Mouse (Mus musculus) testis, adult 2 months (tissue): ENCODE data around the gene Cmtm3. TPM values are rescaled to one million over a fixed set of nuclear protein-coding genes. Genes with fewer than 3 reads are reported as not detected.
"Not testable (repeated sequence)": the region's sequence is repeated elsewhere in the genome, so short reads cannot be mapped to it uniquely, and the experiment has no call there.

Experiments used
- H3K27ac ChIP-seq: fragments of 200-500 bp; 2 replicates; pipeline ENCODE4 v1.5.1; 2012; ENCODE audit warnings: low read depth, low read length; ENCODE audit not compliant: control insufficient read depth, insufficient read depth
- H3K27me3 ChIP-seq: fragments of 200-500 bp; 2 replicates; pipeline ENCODE4 v1.6.1; 2012; ENCODE audit warnings: mild to moderate bottlenecking, low read length, moderate library complexity; ENCODE audit not compliant: control insufficient read depth, insufficient read depth
- H3K36me3 ChIP-seq: fragments of 200-500 bp; 2 replicates; pipeline ENCODE4 v1.6.1; 2012; ENCODE audit warnings: mild to moderate bottlenecking, low read length; ENCODE audit not compliant: control insufficient read depth, insufficient read depth
- H3K4me1 ChIP-seq: fragments of 200-500 bp; 2 replicates; pipeline ENCODE4 v1.6.1; 2012; ENCODE audit warnings: low read length; ENCODE audit not compliant: control insufficient read depth, insufficient read depth
- H3K4me3 ChIP-seq: fragments of 200-500 bp; 2 replicates; pipeline ENCODE4 v1.5.1; 2012; ENCODE audit warnings: low read depth, mild to moderate bottlenecking, low read length, moderate library complexity, mixed read lengths; ENCODE audit not compliant: control insufficient read depth
- CTCF ChIP-seq: fragments of 200-500 bp; IDR thresholded peaks from 2 replicates; pipeline ENCODE4 v1.5.1; 2012; ENCODE audit warnings: low read depth, mild to moderate bottlenecking, inconsistent platforms, low read length, moderate library complexity; ENCODE audit not compliant: control insufficient read depth, insufficient read depth, insufficient replicate concordance
- POLR2A ChIP-seq: fragments of 200-500 bp; IDR thresholded peaks from 2 replicates; pipeline ENCODE4 v1.6.1; 2012; ENCODE audit warnings: low read depth, mild to moderate bottlenecking, inconsistent platforms, low read length, moderate library complexity; ENCODE audit not compliant: control insufficient read depth
- polyA plus RNA-seq: library from polyadenylated mRNA; depleted of rRNA; stranded (reverse); fragments of >200 nt; gene quantifications from 2 replicates; pipeline ENCODE4 v1.2.3, GENCODE M21; 2012

Cmtm3 gene
- polyA plus RNA-seq, 1 experiment, result 12.9 TPM

DNA sequence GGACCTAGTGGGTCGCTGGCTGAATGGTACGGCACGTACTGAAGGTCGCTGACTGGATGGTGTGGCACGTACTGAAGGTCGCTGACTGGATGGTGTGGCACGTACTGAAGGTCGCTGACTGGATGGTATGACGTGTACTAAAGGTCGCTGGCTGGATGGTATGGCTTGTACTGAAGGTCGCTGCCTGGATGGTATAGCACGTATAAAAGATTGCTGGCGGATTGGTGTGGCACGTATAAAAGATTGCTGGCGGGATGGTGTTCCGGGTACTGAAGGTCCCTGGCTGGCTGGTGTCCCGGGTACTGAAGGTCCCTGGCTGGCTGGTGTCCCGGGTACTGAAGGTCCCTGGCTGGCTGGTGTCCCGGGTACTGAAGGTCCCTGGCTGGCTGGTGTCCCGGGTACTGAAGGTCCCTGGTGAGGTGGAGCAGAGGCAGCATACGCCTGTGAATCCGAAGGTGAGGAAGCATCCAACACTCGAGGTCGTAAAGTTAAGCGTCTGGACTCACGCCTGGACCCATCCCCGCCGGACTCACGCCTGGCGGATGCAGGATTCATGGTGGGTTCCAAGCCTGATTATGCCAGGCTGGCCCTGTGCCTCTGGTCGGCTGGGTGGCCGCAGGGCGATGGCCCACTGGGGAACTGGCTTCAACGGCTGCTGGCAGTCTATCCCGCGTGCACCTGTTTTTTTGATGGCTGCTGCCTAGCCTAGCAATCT is 29.6 kb upstream of the Cmtm3 start, which contains the start of the genes Gm45711 and Cmtm1:
Gm45711 (minus strand) TSS at position 641 of the 715 bp plus-strand sequence.
Cmtm1 (minus strand) TSS at position 705 of the 715 bp plus-strand sequence.
- Histone ChIP-seq H3K27ac (peak within 1 kb of the TSS; percentile 45; the same call in 1 of the 2 replicates), H3K4me3 (peak within 1 kb of the TSS; percentile 73)
- peak; percentile 40; the same call in 1 of the 2 replicates for TF ChIP-seq POLR2A
- H3K36me3 ChIP-seq, H3K27me3 ChIP-seq, H3K4me1 ChIP-seq: not testable (repeated sequence)

DNA sequence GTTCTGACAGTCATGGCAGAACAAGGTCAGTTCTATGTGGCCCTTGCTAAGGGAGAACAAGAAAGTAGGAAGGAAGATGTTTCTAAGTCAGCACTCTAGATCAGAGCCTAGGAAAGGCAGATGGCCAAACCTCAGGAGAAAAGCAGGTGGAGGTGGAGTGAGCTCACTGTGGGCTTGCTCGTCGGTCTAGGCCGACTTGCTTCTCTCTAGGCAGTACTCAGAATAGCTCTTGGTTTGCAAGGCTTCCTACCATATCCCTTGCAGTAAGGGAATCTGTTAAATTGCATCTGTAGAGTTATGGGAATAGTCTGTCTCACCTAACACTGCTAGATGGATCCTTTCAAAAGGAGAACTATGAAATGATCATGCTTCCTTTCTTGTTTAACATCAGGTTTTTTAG is 27.2 kb upstream of the Cmtm3 start:
- H3K27ac ChIP-seq, H3K27me3 ChIP-seq, H3K36me3 ChIP-seq: not testable (repeated sequence)

DNA sequence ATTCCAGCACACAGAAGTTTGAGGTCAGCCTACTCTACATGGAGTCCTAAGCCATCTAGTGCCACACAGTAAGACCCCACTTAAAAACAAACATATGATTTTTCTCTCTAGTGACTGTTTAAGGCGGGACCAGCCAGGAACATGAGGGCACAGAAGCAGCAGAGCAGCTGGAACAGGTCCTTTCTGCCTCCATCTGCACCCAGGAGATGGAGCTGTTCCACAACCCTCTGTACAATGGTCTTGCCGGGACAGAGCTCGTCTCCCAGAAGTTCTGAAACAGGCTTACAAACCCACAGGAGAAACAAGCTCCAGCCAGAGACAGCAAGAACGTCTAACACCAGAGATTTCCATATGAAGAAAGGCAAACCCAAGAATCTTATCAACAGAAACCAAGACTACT is 25.9 kb upstream of the Cmtm3 start:
- Histone ChIP-seq H3K4me3 (no peak overlapping the region), H3K27ac (no peak overlapping the region), H3K4me1 (peaks cover 8% of the 10 kb centered on the region), H3K27me3 (no peaks in the 10 kb centered on the region), H3K36me3 (no peaks in the 10 kb centered on the region)
- TF ChIP-seq POLR2A, result no peak
- peak; percentile 39; the same call in 1 of the 2 replicates for TF ChIP-seq CTCF

More for the DNA sequence above, 27.2 kb upstream of the Cmtm3 start:
- not testable (repeated sequence) for H3K4me3 ChIP-seq, H3K4me1 ChIP-seq

DNA sequence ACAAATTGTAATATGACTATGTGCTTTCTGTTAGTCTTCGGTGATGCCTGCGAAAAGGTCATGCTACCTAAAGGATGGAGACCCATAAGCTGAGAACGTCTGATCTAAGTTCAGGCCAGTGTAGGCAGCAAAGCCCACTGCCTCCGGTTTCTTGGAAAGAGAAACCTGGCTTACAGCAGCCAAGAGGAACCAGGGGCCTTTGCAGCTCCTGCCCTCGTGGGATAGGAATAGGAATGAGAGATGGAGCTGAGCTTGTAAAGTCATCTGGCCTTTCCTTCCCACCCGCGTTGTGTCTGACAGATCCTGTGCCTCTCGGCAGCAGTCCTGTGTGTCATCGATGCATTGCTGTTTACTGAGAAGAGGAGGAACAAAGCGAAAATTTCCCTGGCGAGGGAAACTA is 17.9 kb upstream of the Cmtm3 start, which contains the start of gene Gm11020:
Gm11020 (plus strand) TSS at position 301 of the 400 bp plus-strand sequence.
- H3K27ac ChIP-seq, result peak within 1 kb of the TSS; percentile 80

DNA sequence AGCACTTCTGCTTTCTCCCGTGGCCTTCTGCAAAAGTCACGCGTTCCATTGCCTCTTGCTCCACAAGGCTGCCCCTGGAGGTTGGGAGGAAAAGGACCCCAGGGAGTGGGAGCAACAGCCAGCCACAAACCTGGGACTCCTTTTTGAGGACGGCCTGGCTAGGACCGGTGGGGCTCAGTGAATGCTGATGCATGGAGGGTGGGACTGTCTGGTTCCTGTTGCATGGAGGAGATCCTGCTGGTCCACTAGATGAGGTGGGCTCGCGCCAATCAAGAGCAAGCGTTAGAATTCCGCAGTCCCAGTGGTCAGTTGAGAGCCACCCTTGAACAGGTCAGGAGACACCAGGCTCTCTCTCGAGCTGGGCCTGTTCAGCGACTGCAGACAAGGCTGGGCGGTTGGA is 17.3 kb upstream of the Cmtm3 start, which contains the start of gene Cmtm2b:
Cmtm2b (plus strand) TSS at position 301 of the 400 bp plus-strand sequence.
- H3K27me3 ChIP-seq, H3K36me3 ChIP-seq: not testable (repeated sequence)
- peak; percentile 44; the same call in 1 of the 2 replicates for TF ChIP-seq POLR2A
- peak within 1 kb of the TSS; percentile 87 for H3K4me3 ChIP-seq
- peaks cover 16% of the 10 kb centered on the region for H3K4me1 ChIP-seq
- H3K27ac ChIP-seq, result peak within 1 kb of the TSS; percentile 80

More for the DNA sequence above, 17.9 kb upstream of the Cmtm3 start, which contains the start of gene Gm11020:
- not testable (repeated sequence) for H3K27me3 ChIP-seq, H3K36me3 ChIP-seq
- H3K4me1 ChIP-seq, result peaks cover 16% of the 10 kb centered on the region
- H3K4me3 ChIP-seq, result peak within 1 kb of the TSS; percentile 87

DNA sequence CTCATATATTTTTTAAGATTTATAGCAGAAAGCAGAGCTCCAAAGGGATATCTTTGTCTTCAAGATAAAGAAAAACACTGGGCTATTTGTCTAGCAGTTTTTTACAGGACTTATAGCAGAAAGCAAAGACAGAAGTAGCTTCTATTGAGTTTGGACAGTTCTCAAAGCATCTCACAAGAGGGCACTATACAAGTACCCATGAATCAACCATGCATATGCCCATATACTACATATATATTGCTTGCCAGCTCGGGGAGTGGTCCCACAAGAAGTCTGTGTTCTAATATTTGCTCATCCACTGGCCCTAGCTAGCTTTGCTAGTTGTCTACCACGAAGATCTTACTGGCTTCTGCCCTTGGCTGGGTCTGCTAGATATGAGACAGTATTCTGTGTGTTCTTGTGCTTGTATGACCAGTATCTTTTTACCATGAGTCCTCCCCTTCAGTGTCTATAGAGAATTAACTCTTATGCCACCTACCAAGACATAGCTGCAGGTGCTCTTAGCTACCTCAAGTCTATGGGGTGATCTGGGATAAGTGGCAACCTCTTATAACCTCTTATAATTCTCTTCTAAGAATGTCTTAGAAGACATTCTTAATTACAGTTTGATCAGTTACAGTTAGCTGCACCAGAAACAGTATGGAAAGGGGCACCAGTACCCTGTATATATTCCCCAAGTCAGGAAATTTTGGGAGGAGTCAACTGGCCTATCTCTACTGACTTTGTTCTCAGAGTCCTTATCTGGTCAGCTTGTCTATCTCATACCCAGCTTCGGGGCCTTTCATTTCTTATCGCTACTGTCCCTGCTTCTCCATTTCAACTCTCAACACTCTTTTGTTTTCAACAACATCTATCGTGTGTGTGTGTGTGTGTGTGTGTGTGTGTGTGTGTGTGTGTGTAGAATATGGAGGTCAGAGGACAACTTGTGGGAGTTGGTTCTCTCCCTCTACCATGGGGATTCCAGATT is 6.3 kb upstream of the Cmtm3 start:
- Histone ChIP-seq H3K27ac (no peak overlapping the region), H3K4me1 (no peaks in the 10 kb centered on the region), H3K27me3 (no peaks in the 10 kb centered on the region), H3K4me3 (no peak overlapping the region), H3K36me3 (no peaks in the 10 kb centered on the region)
- TF ChIP-seq POLR2A (no peak), CTCF (no peak)

DNA sequence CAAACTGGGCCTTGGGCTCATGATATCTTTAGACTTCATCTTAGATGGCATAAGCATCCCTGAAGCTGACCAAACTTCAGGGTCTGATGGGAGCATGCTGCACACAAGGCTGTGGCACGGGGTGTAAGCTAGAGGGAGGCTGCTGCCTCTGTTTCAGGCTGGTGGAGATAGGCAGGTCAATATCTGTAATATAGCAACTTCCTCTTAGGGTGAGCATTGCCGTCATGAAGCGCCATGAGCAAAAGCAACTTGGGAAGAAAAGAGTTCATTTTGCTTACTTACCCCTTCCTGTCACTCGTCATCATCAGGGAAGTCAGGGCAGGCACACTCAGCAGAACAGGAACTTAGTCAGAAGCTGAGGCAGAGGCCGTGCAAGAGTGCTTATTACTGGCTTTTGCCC is 5.4 kb upstream of the Cmtm3 start:
- H3K36me3 ChIP-seq, result no peaks in the 10 kb centered on the region
- TF ChIP-seq POLR2A (no peak), CTCF (no peak)
- no peaks in the 10 kb centered on the region for H3K4me1 ChIP-seq
- no peak overlapping the region for H3K27ac ChIP-seq
- H3K4me3 ChIP-seq, result no peak overlapping the region
- H3K27me3 ChIP-seq, result no peaks in the 10 kb centered on the region
